Mouse (Mus musculus): Measurements from ENCODE around the gene Gm4302.
"Not testable (repeated sequence)": the region's sequence is repeated elsewhere in the genome, so short reads cannot be mapped to it uniquely, and the experiment has no call there.

- TF ChIP-seq EP300 (optimal IDR thresholded peaks at IDR 0.05); CTCF (IDR thresholded peaks at IDR 0.05; ENCODE audit: low read depth): not testable (repeated sequence)
These were observed 5.0 kb downstream of the Gm4302 start, which contains the start of gene Gm4303 for GRCm38 (mm10) chr10:100345672-100346071.
